Mouse (Mus musculus) MEL (cell line): ENCODE results near the gene Socs7. TPM values are rescaled to one million over a fixed set of nuclear protein-coding genes. Genes with fewer than 3 reads are reported as not detected.

Experiments
- DNase-seq: peaks from one replicate; pipeline ENCODE4 v3.0.0; 2011; ENCODE audit warnings: low read depth, low spot score
- H3K27ac ChIP-seq: 2 replicates; pipeline ENCODE4 v1.5.1; 2012; ENCODE audit warnings: low read depth, mild to moderate bottlenecking, control low read depth, low read length, moderate library complexity; ENCODE audit not compliant: control insufficient read depth
- H3K27me3 ChIP-seq, 2 experiments: fragments of 150-350 bp in 1 of 2; sonication (generic) in 1 of 2; 2 replicates each; pipeline ENCODE4 v1.6.1; 2012; ENCODE audit warnings: low read length in 2 of 2, mild to moderate bottlenecking in 2 of 2, improper control_type of control experiment in 1 of 2, moderate library complexity in 1 of 2; ENCODE audit not compliant: insufficient read depth in 2 of 2, control insufficient read depth in 1 of 2
- H3K36me3 ChIP-seq, 2 experiments: 2 replicates each; pipeline ENCODE4 v1.6.1; 2012 to 2014; ENCODE audit warnings: low read length in 2 of 2, improper control_type of control experiment in 1 of 2, inconsistent platforms in 1 of 2, mild to moderate bottlenecking in 1 of 2; ENCODE audit not compliant: insufficient read depth in 2 of 2, control insufficient read depth in 1 of 2
- H3K4me1 ChIP-seq, 2 experiments: fragments of 150-350 bp in 1 of 2; sonication (generic) in 1 of 2; 2 replicates each; pipeline ENCODE4 v1.6.1; 2012; ENCODE audit warnings: low read length in 2 of 2, improper control_type of control experiment in 1 of 2, mild to moderate bottlenecking in 1 of 2; ENCODE audit not compliant: insufficient read depth in 2 of 2, control insufficient read depth in 1 of 2
- H3K4me3 ChIP-seq, 2 experiments: fragments of 150-350 bp in 1 of 2; sonication (generic) in 1 of 2; 2 replicates each; pipeline ENCODE4 v1.5.1; 2012; ENCODE audit warnings: low read depth in 2 of 2, low read length in 2 of 2, mild to moderate bottlenecking in 2 of 2, moderate library complexity in 2 of 2, control low read depth in 1 of 2, improper control_type of control experiment in 1 of 2; ENCODE audit not compliant: control insufficient read depth in 1 of 2, insufficient read depth in 1 of 2
- H3K79me2 ChIP-seq: 2 replicates; pipeline ENCODE4 v1.6.1; 2012; ENCODE audit warnings: mild to moderate bottlenecking, low read length, moderate library complexity; ENCODE audit not compliant: control insufficient read depth, poor library complexity, insufficient read depth
- H3K9ac ChIP-seq: 2 replicates; pipeline ENCODE4 v1.6.1; 2012; ENCODE audit warnings: low read depth, mild to moderate bottlenecking, control low read depth, low read length, moderate library complexity; ENCODE audit not compliant: control insufficient read depth, poor library complexity, severe bottlenecking
- H3K9me3 ChIP-seq: fragments of 150-350 bp; sonication (generic); replicated peaks from 2 replicates; pipeline ENCODE4 v1.6.1; 2012; ENCODE audit warnings: mild to moderate bottlenecking, low read length, improper control_type of control experiment, moderate library complexity; ENCODE audit not compliant: insufficient read depth
- BHLHE40 ChIP-seq: IDR thresholded peaks from 2 replicates; pipeline ENCODE4 v1.6.1; 2012; ENCODE audit warnings: low read depth, mild to moderate bottlenecking, inconsistent platforms, low read length, improper control_type of control experiment, borderline replicate concordance
- CHD1 ChIP-seq: IDR thresholded peaks from 2 replicates; pipeline ENCODE4 v1.6.1; 2012; ENCODE audit warnings: low read depth, mild to moderate bottlenecking, inconsistent platforms, low read length, improper control_type of control experiment
- E2F4 ChIP-seq: IDR thresholded peaks from 2 replicates; pipeline ENCODE4 v1.6.1; 2011; ENCODE audit warnings: low read depth, low read length, improper control_type of control experiment, borderline replicate concordance
- ELF1 ChIP-seq: IDR thresholded peaks from 2 replicates; pipeline ENCODE4 v1.6.1; 2014; ENCODE audit warnings: low read depth, mild to moderate bottlenecking, inconsistent platforms, low read length, improper control_type of control experiment, moderate library complexity
- MAX ChIP-seq: IDR thresholded peaks from 2 replicates; pipeline ENCODE4 v1.6.1; 2011; ENCODE audit warnings: low read length, improper control_type of control experiment
- MXI1 ChIP-seq: IDR thresholded peaks from 2 replicates; pipeline ENCODE4 v1.6.1; 2011; ENCODE audit warnings: mild to moderate bottlenecking, low read depth, low read length, improper control_type of control experiment
- MYC ChIP-seq: IDR thresholded peaks from 2 replicates; pipeline ENCODE4 v1.6.1; 2011; ENCODE audit warnings: low read depth, mild to moderate bottlenecking, low read length, improper control_type of control experiment, moderate library complexity
- NRF1 ChIP-seq: IDR thresholded peaks from 2 replicates; pipeline ENCODE4 v1.6.1; 2014; ENCODE audit warnings: low read depth, mild to moderate bottlenecking, inconsistent platforms, low read length, improper control_type of control experiment, moderate library complexity; ENCODE audit not compliant: poor library complexity, insufficient read depth, severe bottlenecking
- RAD21 ChIP-seq: IDR thresholded peaks from 2 replicates; pipeline ENCODE4 v1.6.1; 2011; ENCODE audit warnings: mild to moderate bottlenecking, low read depth, low read length, improper control_type of control experiment
- RCOR1 ChIP-seq: IDR thresholded peaks from 2 replicates; pipeline ENCODE4 v1.6.1; 2012; ENCODE audit warnings: low read depth, mild to moderate bottlenecking, inconsistent platforms, low read length, improper control_type of control experiment
- SIN3A ChIP-seq: IDR thresholded peaks from 2 replicates; pipeline ENCODE4 v1.6.1; 2012; ENCODE audit warnings: low read length, improper control_type of control experiment, inconsistent platforms
- TBP ChIP-seq: IDR thresholded peaks from 2 replicates; pipeline ENCODE4 v1.8.0; 2011; ENCODE audit warnings: low read depth, low read length, improper control_type of control experiment
- TCF12 ChIP-seq: IDR thresholded peaks from 2 replicates; pipeline ENCODE4 v1.6.1; 2014; ENCODE audit warnings: low read depth, mild to moderate bottlenecking, inconsistent platforms, low read length, improper control_type of control experiment, moderate library complexity
- UBTF ChIP-seq: IDR thresholded peaks from 2 replicates; pipeline ENCODE4 v1.6.1; 2012; ENCODE audit warnings: low read depth, mild to moderate bottlenecking, inconsistent platforms, low read length, improper control_type of control experiment, moderate library complexity, borderline replicate concordance; ENCODE audit not compliant: insufficient read depth
- USF1 ChIP-seq: IDR thresholded peaks from 2 replicates; pipeline ENCODE4 v1.6.1; 2014; ENCODE audit warnings: low read depth, mild to moderate bottlenecking, inconsistent platforms, low read length, improper control_type of control experiment, moderate library complexity
- ZC3H11A ChIP-seq: IDR thresholded peaks from 2 replicates; pipeline ENCODE4 v1.6.1; 2012; ENCODE audit warnings: low read depth, mild to moderate bottlenecking, inconsistent platforms, low read length, improper control_type of control experiment
- ZKSCAN1 ChIP-seq: IDR thresholded peaks from 2 replicates; pipeline ENCODE4 v1.6.1; 2012; ENCODE audit warnings: low read depth, mild to moderate bottlenecking, inconsistent platforms, low read length, improper control_type of control experiment, moderate library complexity
- ZMIZ1 ChIP-seq: IDR thresholded peaks from 2 replicates; pipeline ENCODE4 v1.6.1; 2012; ENCODE audit warnings: low read depth, mild to moderate bottlenecking, inconsistent platforms, low read length, improper control_type of control experiment, moderate library complexity
- polyA plus RNA-seq, 2 experiments: library from polyadenylated mRNA; stranded (reverse) in 1 of 2; unstranded in 1 of 2; fragments of >175 nt in 1 of 2; fragments of >200 nt in 1 of 2; gene quantifications; 2 replicates each; pipeline versions ENCODE4 v1.2.1 to v1.2.4; 2012; ENCODE audit warnings: low replicate concordance in 2 of 2, low read depth in 1 of 2; ENCODE audit not compliant: insufficient read length in 2 of 2, insufficient read depth in 1 of 2, missing spikeins in 1 of 2
- total RNA-seq: library from RNA; depleted of rRNA; stranded (reverse); fragments of 300-350 nt; gene quantifications from 2 replicates; pipeline ENCODE4 v1.2.3, GENCODE M21; 2012; rRNA removed

The Socs7 gene
- total and polyA plus RNA-seq, 3 experiments, result 19.3 to 21.0 TPM; not detected in 1

GRCm38 (mm10) chr11:97445999-97446511, 83.7 kb downstream of the Socs7 start (continued):
- no peak; the same call in 1 of the 2 replicates for TF ChIP-seq TBP
- TF ChIP-seq MXI1, result peak; percentile 71
- peak; percentile 98 for TF ChIP-seq TCF12
- TF ChIP-seq USF1, result no peak
- TF ChIP-seq ELF1, result peak; percentile 53; the same call in 1 of the 2 replicates
- TF ChIP-seq MAX, result peak; percentile 57; the same call in 1 of the 2 replicates
- no peak for TF ChIP-seq RAD21
- peak; percentile 87 for TF ChIP-seq RCOR1
- peak; percentile 78 for TF ChIP-seq BHLHE40
- peak; percentile 96 for TF ChIP-seq SIN3A
- peak; percentile 54; the same call in 1 of the 2 replicates for TF ChIP-seq MYC
- TF ChIP-seq CHD1, result no peak
- TF ChIP-seq NRF1, result no peak
- TF ChIP-seq ZMIZ1, result peak; percentile 69; the same call in 1 of the 2 replicates
- TF ChIP-seq, all 39 proteins: peak for 18

GRCm38 (mm10) chr11:97447979-97448378, 85.6 kb downstream of the Socs7 start:
- Histone ChIP-seq H3K79me2 (no peaks in the 10 kb centered on the region), H3K9me3 (no peaks in the 10 kb centered on the region), H3K9ac (no peak overlapping the region), H3K27ac (no peak overlapping the region), H3K36me3 (peaks cover 0 to 25% of the 10 kb centered on the region in 2 experiments; a peak in 2 of 4 replicates), H3K4me1 (peaks cover 18 to 35% of the 10 kb centered on the region in 2 experiments)
- TF ChIP-seq ZKSCAN1 (no peak), RAD21 (no peak), ZC3H11A (no peak), E2F4 (no peak), UBTF (no peak)
- TF ChIP-seq, all 39 proteins: peak for 0
- no peak overlapping the region for H3K4me3 ChIP-seq
- H3K27me3 ChIP-seq, result no peaks in the 10 kb centered on the region
- no peak for DNase-seq

Other genes with a start within 250 kb of the Socs7 start
- gene Tbx21, start 247.2 kb upstream of the Socs7 start, total RNA-seq, result not detected in 2 replicates
- gene Tbx21, start 247.2 kb upstream of the Socs7 start, polyA plus RNA-seq, result not detected
- gene Tbkbp1, start 211.1 kb upstream of the Socs7 start, total RNA-seq, result 10.3 and 11.7 TPM in 2 replicates
- gene Tbkbp1, start 211.1 kb upstream of the Socs7 start, polyA plus RNA-seq, result 10 to 100 TPM in 1 of 2 experiments, not detected in 1; 33.5 TPM
- gene Kpnb1, start 174.7 kb upstream of the Socs7 start, total RNA-seq, result 260 and 275 TPM in 2 replicates
- 100 to 1,000 TPM; 237 to 463 TPM for gene Kpnb1, start 174.7 kb upstream of the Socs7 start, polyA plus RNA-seq
- gene Npepps, start 81.9 kb upstream of the Socs7 start, total RNA-seq, result 20.5 and 28.1 TPM in 2 replicates
- gene Npepps, start 81.9 kb upstream of the Socs7 start, polyA plus RNA-seq, result 10 to 100 TPM in 1 of 2 experiments, not detected in 1; 41.6 TPM
- gene Mrpl45, start 46.8 kb upstream of the Socs7 start, total RNA-seq, result 72.7 and 74.5 TPM in 2 replicates
- gene Mrpl45, start 46.8 kb upstream of the Socs7 start, polyA plus RNA-seq, result 10 to 100 TPM in 1 of 2 experiments, not detected in 1; 65.0 TPM
- gene Gpr179, start 10.5 kb upstream of the Socs7 start, total RNA-seq, result under 0.01 and 0.04 TPM in 2 replicates
- gene Gpr179, start 10.5 kb upstream of the Socs7 start, polyA plus RNA-seq, result under 1 TPM in 1 of 2 experiments, not detected in 1; 0.01 TPM
- gene Arhgap23, start 53.0 kb downstream of the Socs7 start, total RNA-seq, result 1.7 and 1.8 TPM in 2 replicates
- 1 to 10 TPM in 1 of 2 experiments, not detected in 1; 7.5 TPM for gene Arhgap23, start 53.0 kb downstream of the Socs7 start, polyA plus RNA-seq
- gene 4933428G20Rik, start 137.8 kb downstream of the Socs7 start, total RNA-seq, result not detected in 2 replicates
- gene 4933428G20Rik, start 137.8 kb downstream of the Socs7 start, polyA plus RNA-seq, result under 1 TPM in 1 of 2 experiments, not detected in 1; 0.15 TPM
- 0.03 and 0.04 TPM in 2 replicates for gene Srcin1, start 213.6 kb downstream of the Socs7 start, total RNA-seq
- gene Srcin1, start 213.6 kb downstream of the Socs7 start, polyA plus RNA-seq, result under 1 TPM in 1 of 2 experiments, not detected in 1; 0.10 TPM